Mouse (Mus musculus) midbrain, embryonic 10.5 days (tissue): ENCODE data around the gene Scp2. TPM values are rescaled to one million over a fixed set of nuclear protein-coding genes. Genes with fewer than 3 reads are reported as not detected.

Source experiments
- DNase-seq: peaks from one replicate; pipeline ENCODE4 v3.0.0-alpha.2; 2017; ENCODE audit warnings: low spot score
- H3K27ac ChIP-seq: fragments of 300-500 bp; sonication (generic); replicated peaks from 2 replicates; pipeline ENCODE4 v1.5.1; 2016; ENCODE audit warnings: mild to moderate bottlenecking
- H3K27me3 ChIP-seq: fragments of 300-500 bp; sonication (generic); 2 replicates; pipeline ENCODE4 v1.6.1; 2016; ENCODE audit warnings: low read depth, mild to moderate bottlenecking; ENCODE audit not compliant: poor library complexity, severe bottlenecking
- H3K36me3 ChIP-seq: fragments of 300-500 bp; sonication (generic); 2 replicates; pipeline ENCODE4 v1.6.1; 2016; ENCODE audit warnings: mild to moderate bottlenecking, moderate library complexity
- H3K4me1 ChIP-seq: fragments of 300-500 bp; sonication (generic); 2 replicates; pipeline ENCODE4 v1.6.1; 2016
- H3K4me3 ChIP-seq: fragments of 300-500 bp; sonication (generic); 2 replicates; pipeline ENCODE4 v1.5.1; 2016; ENCODE audit warnings: mild to moderate bottlenecking, moderate library complexity
- H3K9me3 ChIP-seq: fragments of 300-500 bp; sonication (generic); replicated peaks from 2 replicates; pipeline ENCODE4 v1.6.1; 2016; ENCODE audit warnings: mild to moderate bottlenecking
- WGBS: fragments of 180-500 bp; shearing (Covaris S2); methylation state at CpG from one replicate; pipeline ENCODE4 v1.1.7; 2016; 5-methylcytosine and 5-hydroxymethylcytosine counted together
- polyA plus RNA-seq: library from polyadenylated mRNA; unstranded; fragments of >200 nt; fragmentation: Nextera tagmentation; extraction: Ambion mirVana; gene quantifications from 2 replicates; pipeline ENCODE4 v1.2.1, GENCODE M21; 2016

Scp2 gene
- polyA plus RNA-seq, 1 experiment from 2014 or later: 200 TPM

GRCm38 (mm10) chr4:108045136-108046107 lies 99.4 kb downstream of the Scp2 start:
- Histone ChIP-seq H3K4me3 (no peak overlapping the region), H3K36me3 (peaks cover 67% of the 10 kb centered on the region)
- WGBS: 77% methylated on average over 19 of the region's 19 CpGs

GRCm38 (mm10) chr4:108037027-108037426 lies 107.8 kb downstream of the Scp2 start:
- H3K36me3 ChIP-seq: peaks cover 4% of the 10 kb centered on the region
- DNase-seq: no peak
- 82% methylated on average over 8 of the region's 8 CpGs for WGBS
- H3K27me3 ChIP-seq: peaks cover 24% of the 10 kb centered on the region
- no peaks in the 10 kb centered on the region for H3K9me3 ChIP-seq
- H3K4me1 ChIP-seq: peaks cover 10% of the 10 kb centered on the region
- H3K4me3 ChIP-seq: no peak overlapping the region
- H3K27ac ChIP-seq: no peak overlapping the region

More at GRCm38 (mm10) chr4:108045136-108046107, 99.4 kb downstream of the Scp2 start:
- no peak overlapping the region for H3K27ac ChIP-seq
- no peaks in the 10 kb centered on the region for H3K27me3 ChIP-seq
- DNase-seq: no peak
- H3K9me3 ChIP-seq: no peaks in the 10 kb centered on the region
- H3K4me1 ChIP-seq: peaks cover under 1% of the 10 kb centered on the region; the same call in 1 of the 2 replicates

- Histone ChIP-seq H3K27ac (no peak overlapping the region), H3K27me3 (peaks cover 63% of the 10 kb centered on the region), H3K9me3 (no peaks in the 10 kb centered on the region), H3K4me1 (peaks cover 18% of the 10 kb centered on the region), H3K4me3 (no peak overlapping the region), H3K36me3 (no peaks in the 10 kb centered on the region)
- DNase-seq: no peak
- WGBS: 83% methylated on average over 8 of the region's 8 CpGs
Observed at GRCm38 (mm10) chr4:108033041-108033764, 111.6 kb downstream of the Scp2 start.

- Histone ChIP-seq H3K36me3 (no peaks in the 10 kb centered on the region), H3K4me3 (peak overlapping the region; percentile 59), H3K27ac (no peak overlapping the region), H3K27me3 (peaks cover 70% of the 10 kb centered on the region), H3K4me1 (peaks cover 18% of the 10 kb centered on the region), H3K9me3 (no peaks in the 10 kb centered on the region)
- DNase-seq: peak; percentile 21
- 41% methylated on average over 11 of the region's 11 CpGs for WGBS
Observed at GRCm38 (mm10) chr4:108032352-108032849, 112.4 kb downstream of the Scp2 start.

- H3K9me3 ChIP-seq: no peaks in the 10 kb centered on the region
- H3K36me3 ChIP-seq: no peaks in the 10 kb centered on the region
- peak overlapping the region; percentile 59 for H3K4me3 ChIP-seq
- peak; percentile 29 for DNase-seq
- peaks cover 18% of the 10 kb centered on the region for H3K4me1 ChIP-seq
- H3K27ac ChIP-seq: peak overlapping the region; percentile 61
- peaks cover 76% of the 10 kb centered on the region for H3K27me3 ChIP-seq
- under 1% methylated on average over 82 of the region's 86 CpGs for WGBS
Observed at GRCm38 (mm10) chr4:108031502-108032351, 113.1 kb downstream of the Scp2 start.

- peaks cover 82% of the 10 kb centered on the region for H3K27me3 ChIP-seq
Observed at GRCm38 (mm10) chr4:108030888-108031501, 113.8 kb downstream of the Scp2 start.

GRCm38 (mm10) chr4:108026193-108026592 lies 118.6 kb downstream of the Scp2 start:
- 36% methylated on average over 3 of the region's 3 CpGs for WGBS
- no peak for DNase-seq
- Histone ChIP-seq H3K9me3 (no peaks in the 10 kb centered on the region), H3K27me3 (peaks cover 70% of the 10 kb centered on the region), H3K4me1 (peaks cover 23% of the 10 kb centered on the region), H3K27ac (no peak overlapping the region), H3K4me3 (no peak overlapping the region), H3K36me3 (no peaks in the 10 kb centered on the region)

More at GRCm38 (mm10) chr4:108030888-108031501, 113.8 kb downstream of the Scp2 start:
- Histone ChIP-seq H3K27ac (no peak overlapping the region), H3K4me3 (peak overlapping the region; percentile 59), H3K36me3 (no peaks in the 10 kb centered on the region), H3K9me3 (no peaks in the 10 kb centered on the region), H3K4me1 (peaks cover 18% of the 10 kb centered on the region)
- peak; percentile 21 for DNase-seq
- 3% methylated on average over 22 of the region's 22 CpGs for WGBS

- no peak overlapping the region; the same call in 1 of the 2 replicates for H3K27ac ChIP-seq
- peaks cover 17% of the 10 kb centered on the region for H3K4me1 ChIP-seq
- DNase-seq: peak; percentile 19
- H3K27me3 ChIP-seq: peaks cover 61% of the 10 kb centered on the region
- H3K4me3 ChIP-seq: peak overlapping the region; percentile 32
- WGBS: 3% methylated on average over 10 of the region's 10 CpGs
- no peaks in the 10 kb centered on the region for H3K36me3 ChIP-seq
- H3K9me3 ChIP-seq: no peaks in the 10 kb centered on the region
Observed at GRCm38 (mm10) chr4:108025269-108025668, 119.5 kb downstream of the Scp2 start.

GRCm38 (mm10) chr4:108024641-108025040 lies 120.2 kb downstream of the Scp2 start:
- H3K27me3 ChIP-seq: peaks cover 55% of the 10 kb centered on the region
- H3K4me3 ChIP-seq: no peak overlapping the region
- H3K27ac ChIP-seq: no peak overlapping the region
- peaks cover 17% of the 10 kb centered on the region for H3K4me1 ChIP-seq
- DNase-seq: no peak
- WGBS: 66% methylated on average over 5 of the region's 5 CpGs
- H3K36me3 ChIP-seq: no peaks in the 10 kb centered on the region
- no peaks in the 10 kb centered on the region for H3K9me3 ChIP-seq

GRCm38 (mm10) chr4:108023186-108023585 lies 121.6 kb downstream of the Scp2 start:
- DNase-seq: no peak
- Histone ChIP-seq H3K36me3 (no peaks in the 10 kb centered on the region), H3K27ac (no peak overlapping the region), H3K9me3 (no peaks in the 10 kb centered on the region), H3K4me1 (peaks cover 31% of the 10 kb centered on the region), H3K27me3 (peaks cover 40% of the 10 kb centered on the region), H3K4me3 (no peak overlapping the region)
- WGBS: 78% methylated on average over 4 of the region's 4 CpGs

GRCm38 (mm10) chr4:108020178-108020577 lies 124.6 kb downstream of the Scp2 start:
- DNase-seq: no peak
- 80% methylated on average over 6 of the region's 6 CpGs for WGBS
- no peaks in the 10 kb centered on the region for H3K36me3 ChIP-seq
- no peaks in the 10 kb centered on the region for H3K9me3 ChIP-seq
- no peak overlapping the region for H3K27ac ChIP-seq
- H3K27me3 ChIP-seq: peaks cover 13% of the 10 kb centered on the region
- peaks cover 28% of the 10 kb centered on the region for H3K4me1 ChIP-seq
- H3K4me3 ChIP-seq: no peak overlapping the region
